Mouse (Mus musculus) limb, embryonic 13.5 days (tissue): ENCODE results near the gene Robo2. TPM values are rescaled to one million over a fixed set of nuclear protein-coding genes. Genes with fewer than 3 reads are reported as not detected.

Source experiments
- ATAC-seq: fragments of 200-750 bp; cut with Nextera tagmentation; 2 replicates; pipeline ENCODE4 v1.8.0; 2017; ENCODE audit warnings: low read depth, moderate number of reproducible peaks, moderate TSS enrichment; ENCODE audit not compliant: low FRiP score
- H3K27ac ChIP-seq: fragments of 300-500 bp; sonication (generic); 2 replicates; pipeline ENCODE4 v1.5.1; 2015; ENCODE audit warnings: inconsistent platforms, mild to moderate bottlenecking, moderate library complexity
- H3K27me3 ChIP-seq: fragments of 300-500 bp; sonication (generic); 2 replicates; pipeline ENCODE4 v1.6.1; 2015; ENCODE audit warnings: mild to moderate bottlenecking, inconsistent platforms
- H3K36me3 ChIP-seq: fragments of 300-500 bp; sonication (generic); 2 replicates; pipeline ENCODE4 v1.6.1; 2015; ENCODE audit warnings: inconsistent platforms, mild to moderate bottlenecking, moderate library complexity
- H3K4me1 ChIP-seq: fragments of 300-500 bp; sonication (generic); 2 replicates; pipeline ENCODE4 v1.6.1; 2015; ENCODE audit warnings: inconsistent platforms
- H3K4me2 ChIP-seq: fragments of 300-500 bp; sonication (generic); replicated peaks from 2 replicates; pipeline ENCODE4 v1.6.1; 2015; ENCODE audit warnings: inconsistent platforms, mild to moderate bottlenecking, moderate library complexity
- H3K4me3 ChIP-seq: fragments of 300-500 bp; sonication (generic); 2 replicates; pipeline ENCODE4 v1.5.1; 2015; ENCODE audit warnings: moderate library complexity, mild to moderate bottlenecking, inconsistent platforms
- H3K9ac ChIP-seq: fragments of 300-500 bp; sonication (generic); 2 replicates; pipeline ENCODE4 v1.6.1; 2015; ENCODE audit warnings: mild to moderate bottlenecking, inconsistent platforms
- H3K9me3 ChIP-seq: fragments of 300-500 bp; sonication (generic); 2 replicates; pipeline ENCODE4 v1.6.1; 2016; ENCODE audit warnings: inconsistent platforms
- WGBS: fragments of 180-500 bp; shearing (Covaris S2); methylation state at CpG from one replicate; pipeline ENCODE4 v1.1.7; 2015; 5-methylcytosine and 5-hydroxymethylcytosine counted together
- polyA plus RNA-seq: library from polyadenylated mRNA; unstranded; fragments of >200 nt; fragmentation: Nextera tagmentation; extraction: Ambion mirVana; gene quantifications from 2 replicates; pipeline ENCODE4 v1.2.1, GENCODE M21; 2015

Robo2 gene
- polyA plus RNA-seq, 1 experiment from 2014 or later, result 76.3 TPM

DNA sequence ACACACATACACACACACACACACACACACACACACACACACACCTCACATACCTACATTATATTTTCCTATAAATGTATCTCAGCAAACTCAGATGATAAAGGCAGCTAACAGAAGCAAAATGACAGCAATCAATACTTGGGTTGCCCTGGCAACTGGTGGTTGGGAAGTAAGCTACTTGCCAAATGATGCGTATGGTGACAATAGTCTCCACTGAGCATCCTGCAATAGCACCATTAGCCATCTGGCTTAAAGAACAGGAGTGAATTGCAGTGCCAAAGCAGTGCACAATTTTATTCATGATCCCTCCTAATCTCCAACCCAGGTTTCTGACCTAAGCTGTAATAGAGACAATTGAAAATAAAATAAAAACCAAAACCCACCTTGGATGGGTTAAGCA, 529.7 kb downstream of the Robo2 start:
- no peak overlapping the region for H3K27ac ChIP-seq

DNA sequence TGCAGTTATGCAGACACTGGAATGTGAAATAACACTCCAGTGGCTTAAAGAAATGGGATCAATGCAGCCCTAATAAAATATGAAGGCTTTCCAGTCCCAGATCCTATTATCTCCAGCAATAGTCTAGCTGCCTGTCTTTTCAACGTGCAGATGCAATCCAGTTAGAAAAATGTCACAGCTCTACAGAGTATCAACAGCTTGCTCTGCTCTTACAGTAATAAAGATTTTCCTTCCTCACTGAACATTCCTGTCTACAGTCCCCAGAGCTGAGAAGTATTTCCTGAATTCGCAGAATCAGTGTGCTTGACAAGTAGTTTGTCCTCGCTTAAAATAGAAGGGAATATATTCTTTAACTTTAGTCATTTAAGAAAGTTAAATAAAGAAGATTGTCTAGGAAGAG, 533.7 kb downstream of the Robo2 start:
- H3K27ac ChIP-seq, result no peak overlapping the region
- WGBS, result 57% methylated on average over 3 of the region's 3 CpGs

More for the DNA sequence above, 529.7 kb downstream of the Robo2 start:
- 88% methylated on average over 1 of the region's 1 CpGs for WGBS
- Histone ChIP-seq H3K4me2 (no peak overlapping the region), H3K27me3 (no peaks in the 10 kb centered on the region), H3K36me3 (no peaks in the 10 kb centered on the region), H3K4me3 (no peak overlapping the region), H3K9me3 (no peaks in the 10 kb centered on the region), H3K4me1 (no peaks in the 10 kb centered on the region), H3K9ac (no peak overlapping the region)
- ATAC-seq, result no peak

DNA sequence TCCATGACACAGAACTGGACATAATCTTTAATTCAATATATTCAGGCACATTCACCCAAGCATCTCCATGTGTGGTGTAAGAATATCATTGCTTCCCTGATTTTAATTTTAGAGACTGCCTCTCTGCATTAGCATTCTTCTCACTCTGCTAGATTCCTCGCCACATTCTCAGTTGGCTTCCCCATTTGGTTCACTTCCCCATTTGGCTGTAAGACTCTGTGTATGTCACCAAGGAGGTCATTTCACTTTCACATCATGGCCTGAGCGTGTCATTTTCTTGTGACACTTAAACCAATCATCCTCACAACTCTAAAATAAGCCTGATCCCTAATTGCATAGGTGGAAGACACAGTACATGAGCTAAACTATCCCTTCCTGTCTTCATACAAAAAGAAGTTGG, 536.6 kb downstream of the Robo2 start:
- Histone ChIP-seq H3K4me1 (0 out of 2 replicates have a peak, but pooled peaks cover under 1% of the 10 kb centered on the region), H3K4me3 (no peak overlapping the region), H3K9me3 (no peaks in the 10 kb centered on the region), H3K27me3 (no peaks in the 10 kb centered on the region), H3K36me3 (no peaks in the 10 kb centered on the region), H3K9ac (no peak overlapping the region), H3K27ac (no peak overlapping the region), H3K4me2 (no peak overlapping the region)
- ATAC-seq, result no peak
- WGBS, result 88% methylated on average over 2 of the region's 2 CpGs

More for the DNA sequence above, 533.7 kb downstream of the Robo2 start:
- Histone ChIP-seq H3K9me3 (no peaks in the 10 kb centered on the region), H3K9ac (no peak overlapping the region), H3K4me1 (no peaks in the 10 kb centered on the region), H3K4me2 (no peak overlapping the region), H3K4me3 (no peak overlapping the region), H3K27me3 (no peaks in the 10 kb centered on the region), H3K36me3 (no peaks in the 10 kb centered on the region)
- no peak; the same call in 1 of the 2 replicates for ATAC-seq

DNA sequence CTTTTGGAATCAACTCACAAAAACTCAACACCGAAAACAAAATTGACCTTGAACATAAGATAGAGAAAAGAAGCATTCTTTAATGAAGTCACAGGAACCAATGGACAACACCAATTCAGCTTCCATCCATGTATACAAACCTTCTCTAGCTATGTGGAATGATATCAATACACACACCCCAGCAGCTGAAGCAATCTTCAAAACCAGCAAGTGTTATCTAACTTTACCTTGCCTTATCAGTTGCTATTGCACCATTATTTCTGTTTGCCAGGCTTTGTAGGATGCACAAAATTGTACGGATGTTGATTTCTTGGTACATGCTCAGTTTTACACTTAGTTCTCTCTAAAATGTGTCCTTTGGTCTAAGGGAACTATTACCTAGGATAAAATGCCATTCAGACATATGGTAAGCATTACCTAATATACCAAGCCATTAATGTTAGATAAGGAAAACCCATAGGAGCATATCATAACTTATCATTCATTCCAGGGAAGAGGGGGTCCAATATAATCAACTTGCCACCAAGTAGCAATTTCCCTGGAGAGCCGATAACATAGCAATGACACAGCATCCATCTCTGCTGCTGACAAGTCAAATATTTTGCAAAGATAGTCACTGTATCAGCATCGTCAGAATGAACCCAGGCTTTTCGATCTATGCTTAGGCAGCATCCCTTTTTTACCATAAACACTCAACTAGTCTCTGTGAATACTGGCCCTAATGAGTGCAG, 537.6 kb downstream of the Robo2 start:
- Histone ChIP-seq H3K36me3 (no peaks in the 10 kb centered on the region), H3K9me3 (no peaks in the 10 kb centered on the region), H3K4me3 (no peak overlapping the region), H3K4me2 (no peak overlapping the region), H3K27ac (no peak overlapping the region), H3K27me3 (no peaks in the 10 kb centered on the region), H3K4me1 (0 out of 2 replicates have a peak, but pooled peaks cover 4% of the 10 kb centered on the region), H3K9ac (no peak overlapping the region)
- 89% methylated on average over 5 of the region's 5 CpGs for WGBS
- no peak for ATAC-seq

DNA sequence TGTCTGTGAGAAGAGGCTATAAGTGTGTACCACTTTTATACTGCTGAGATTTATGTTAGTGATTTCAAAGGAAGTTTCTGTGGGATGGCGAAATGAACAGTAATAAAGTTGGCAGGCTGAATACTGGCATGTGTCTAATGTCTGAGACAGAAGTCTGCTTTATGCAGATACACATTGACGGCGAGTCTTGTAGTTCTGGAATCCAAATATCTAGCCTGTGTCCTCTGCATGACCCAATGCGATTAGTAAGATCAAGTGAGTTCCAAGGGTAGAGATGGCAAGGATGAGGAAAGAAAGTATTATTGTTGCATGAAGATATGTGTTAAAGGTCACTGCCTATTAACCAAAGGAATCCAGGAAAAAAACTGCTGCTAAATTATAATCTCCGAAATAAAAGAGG, 541.3 kb downstream of the Robo2 start:
- ATAC-seq, result no peak
- Histone ChIP-seq H3K9ac (no peak overlapping the region), H3K9me3 (no peaks in the 10 kb centered on the region), H3K4me1 (0 out of 2 replicates have a peak, but pooled peaks cover 4% of the 10 kb centered on the region), H3K36me3 (no peaks in the 10 kb centered on the region), H3K27me3 (no peaks in the 10 kb centered on the region), H3K27ac (no peak overlapping the region), H3K4me2 (no peak overlapping the region), H3K4me3 (no peak overlapping the region)
- WGBS, result 58% methylated on average over 5 of the region's 5 CpGs

DNA sequence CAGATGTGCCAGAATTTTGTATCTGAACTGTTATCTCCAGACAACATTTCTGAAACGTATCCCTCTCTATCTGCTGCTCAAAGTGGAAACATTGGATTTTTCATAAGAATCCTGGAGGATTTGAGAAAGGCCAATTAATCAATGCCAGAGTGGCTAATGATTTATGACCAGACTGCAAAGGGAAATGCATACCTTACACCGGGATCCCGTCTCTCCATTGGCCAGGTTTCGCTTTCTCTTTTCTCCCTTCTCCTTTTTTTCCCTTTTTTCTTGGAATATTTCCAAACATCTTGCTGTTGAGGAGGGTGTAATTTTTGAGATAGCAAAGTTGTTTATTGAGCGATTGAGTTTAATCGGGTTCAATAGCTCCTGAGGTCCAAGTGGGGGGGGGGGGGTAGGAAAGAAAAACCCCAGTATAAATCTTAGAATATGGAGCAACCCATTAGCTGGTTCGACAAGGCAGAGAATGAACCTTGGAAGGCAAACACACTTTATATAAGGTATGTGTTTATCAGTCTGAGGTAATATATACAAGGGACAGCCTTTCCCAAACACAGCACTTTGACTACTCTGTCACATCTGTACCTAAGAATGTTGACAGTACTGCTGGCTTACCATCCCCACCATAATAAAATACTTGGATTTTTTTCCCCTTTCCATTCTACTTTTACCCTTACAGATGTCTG, 542.0 kb downstream of the Robo2 start:
- Histone ChIP-seq H3K36me3 (no peaks in the 10 kb centered on the region), H3K4me2 (no peak overlapping the region), H3K9me3 (no peaks in the 10 kb centered on the region), H3K9ac (no peak overlapping the region), H3K27ac (no peak overlapping the region), H3K27me3 (no peaks in the 10 kb centered on the region), H3K4me3 (no peak overlapping the region), H3K4me1 (0 out of 2 replicates have a peak, but pooled peaks cover 4% of the 10 kb centered on the region)
- WGBS, result 59% methylated on average over 7 of the region's 7 CpGs
- ATAC-seq, result no peak

DNA sequence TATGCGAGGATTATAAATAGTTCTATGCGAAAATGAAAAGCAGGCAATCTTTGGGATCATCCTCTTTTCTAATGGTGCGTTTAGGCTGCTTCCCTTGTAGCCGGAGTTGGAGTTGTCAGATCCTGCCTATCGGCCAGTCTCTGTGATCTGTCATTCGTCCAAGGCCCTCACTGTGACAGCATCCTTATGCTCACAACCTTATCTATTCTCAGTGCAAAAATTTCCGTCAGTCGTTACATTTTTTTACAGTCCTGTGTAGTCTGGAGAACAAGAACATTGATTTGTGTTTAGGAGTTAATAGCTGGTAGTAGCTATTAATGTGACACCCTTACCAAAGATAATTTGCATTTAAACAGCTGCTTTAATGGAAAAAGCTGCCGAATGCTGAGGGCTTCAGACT, 547.0 kb downstream of the Robo2 start:
- Histone ChIP-seq H3K27ac (no peak overlapping the region), H3K27me3 (no peaks in the 10 kb centered on the region), H3K9me3 (no peaks in the 10 kb centered on the region), H3K4me3 (no peak overlapping the region), H3K4me1 (no peaks in the 10 kb centered on the region), H3K4me2 (no peak overlapping the region), H3K9ac (no peak overlapping the region), H3K36me3 (no peaks in the 10 kb centered on the region)
- 45% methylated on average over 9 of the region's 9 CpGs for WGBS
- ATAC-seq, result no peak

DNA sequence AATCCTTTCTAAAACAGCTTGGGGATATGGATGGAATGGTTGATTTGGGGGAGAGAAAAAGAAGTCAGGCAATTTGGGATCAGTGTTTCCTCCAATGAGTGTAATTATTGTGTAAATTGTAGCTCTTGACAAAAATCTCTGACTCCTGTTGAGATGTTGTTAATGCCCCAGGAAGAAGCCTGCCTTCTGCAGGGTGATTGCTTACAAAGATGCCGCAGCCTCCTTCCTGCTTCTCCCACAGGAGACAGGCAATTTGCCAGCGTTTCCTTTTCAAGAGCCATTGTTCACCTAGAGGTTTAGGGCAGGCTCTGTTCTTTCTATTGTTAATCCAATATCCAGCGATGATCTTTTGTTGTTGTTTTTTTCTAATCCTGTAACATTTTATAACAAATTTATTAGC, 547.9 kb downstream of the Robo2 start:
- no peak for ATAC-seq
- no peak overlapping the region for H3K4me2 ChIP-seq
- no peaks in the 10 kb centered on the region for H3K4me1 ChIP-seq
- H3K27me3 ChIP-seq, result no peaks in the 10 kb centered on the region
- WGBS, result 6% methylated on average over 3 of the region's 3 CpGs
- H3K9ac ChIP-seq, result no peak overlapping the region
- no peaks in the 10 kb centered on the region for H3K9me3 ChIP-seq
- no peaks in the 10 kb centered on the region for H3K36me3 ChIP-seq
- H3K4me3 ChIP-seq, result no peak overlapping the region
- no peak overlapping the region for H3K27ac ChIP-seq

DNA sequence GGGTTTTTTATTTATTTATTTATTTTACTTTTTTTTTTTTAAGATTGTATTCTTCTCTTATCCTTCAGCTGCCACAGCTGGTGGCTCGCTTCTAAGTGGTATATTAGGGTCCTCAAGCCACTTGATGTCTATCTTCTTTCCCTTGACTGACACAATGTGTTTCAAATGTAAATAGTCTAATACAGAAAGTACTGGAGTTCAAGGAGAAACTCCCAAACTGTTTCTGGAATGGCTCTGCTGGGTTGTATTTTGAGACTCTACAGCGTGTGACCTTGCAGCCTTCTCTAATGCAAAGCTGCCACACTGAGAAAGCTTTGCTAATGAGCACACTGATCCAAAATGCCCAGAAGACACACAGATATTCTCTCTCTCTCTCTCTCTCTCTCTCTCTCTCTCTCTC, 552.9 kb downstream of the Robo2 start:
- H3K27ac ChIP-seq, result no peak overlapping the region
- no peak overlapping the region for H3K9ac ChIP-seq
- no peaks in the 10 kb centered on the region for H3K27me3 ChIP-seq
- H3K4me2 ChIP-seq, result no peak overlapping the region
- no peaks in the 10 kb centered on the region for H3K36me3 ChIP-seq
- no peaks in the 10 kb centered on the region for H3K9me3 ChIP-seq
- H3K4me1 ChIP-seq, result no peaks in the 10 kb centered on the region
- WGBS, result 78% methylated on average over 2 of the region's 2 CpGs
- no peak overlapping the region for H3K4me3 ChIP-seq
- ATAC-seq, result no peak

DNA sequence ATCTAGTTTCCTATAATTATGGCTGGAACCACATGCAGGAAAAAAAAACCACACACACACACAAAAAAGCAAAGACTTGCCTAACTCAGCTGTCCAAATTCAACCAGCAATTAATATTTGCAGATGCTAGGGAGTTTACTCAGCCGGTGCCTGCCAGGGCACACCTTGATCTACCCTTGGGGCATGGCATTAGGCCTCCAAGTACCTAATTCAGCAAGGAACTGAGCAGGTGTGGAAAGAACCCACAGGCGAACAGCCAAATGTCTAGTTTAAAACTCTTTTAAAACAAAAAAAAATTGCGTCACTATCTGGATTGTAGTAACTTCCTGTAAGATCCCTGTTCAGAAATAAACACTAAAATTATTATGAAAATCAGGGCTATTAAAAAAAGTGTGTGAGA, 555.8 kb downstream of the Robo2 start:
- Histone ChIP-seq H3K36me3 (no peaks in the 10 kb centered on the region), H3K9me3 (no peaks in the 10 kb centered on the region), H3K27me3 (no peaks in the 10 kb centered on the region), H3K4me1 (no peaks in the 10 kb centered on the region), H3K9ac (no peak overlapping the region), H3K4me2 (no peak overlapping the region), H3K27ac (no peak overlapping the region), H3K4me3 (no peak overlapping the region)
- ATAC-seq, result no peak
- 68% methylated on average over 3 of the region's 3 CpGs for WGBS
